Mouse (Mus musculus) hindbrain, postnatal 0 days (tissue): Measurements from ENCODE around the gene Ncbp3. TPM values are rescaled to one million over a fixed set of nuclear protein-coding genes. Genes with fewer than 3 reads are reported as not detected.

ENCODE experiments used
- ATAC-seq: fragments of 200-750 bp; cut with Nextera tagmentation; 2 replicates; pipeline ENCODE4 v1.8.0; 2017; ENCODE audit warnings: mild to moderate bottlenecking, moderate TSS enrichment, moderate library complexity
- DNase-seq: peaks from one replicate; pipeline ENCODE4 v3.0.0-alpha.2; 2015; ENCODE audit warnings: low spot score
- H3K27ac ChIP-seq: fragments of 300-500 bp; sonication (generic); 2 replicates; pipeline ENCODE4 v1.5.1; 2014; ENCODE audit warnings: mild to moderate bottlenecking
- H3K27me3 ChIP-seq: fragments of 300-500 bp; sonication (generic); 2 replicates; pipeline ENCODE4 v1.6.1; 2014; ENCODE audit warnings: low read length, mixed read lengths; ENCODE audit not compliant: insufficient read depth
- H3K36me3 ChIP-seq: fragments of 300-500 bp; sonication (generic); 2 replicates; pipeline ENCODE4 v1.6.1; 2014; ENCODE audit warnings: low read length, mixed read lengths; ENCODE audit not compliant: insufficient read depth
- H3K4me1 ChIP-seq: fragments of 300-500 bp; sonication (generic); 2 replicates; pipeline ENCODE4 v1.6.1; 2014; ENCODE audit warnings: antibody characterized with exemption, low read length, mixed read lengths; ENCODE audit not compliant: insufficient read depth
- H3K4me2 ChIP-seq: fragments of 300-500 bp; sonication (generic); 2 replicates; pipeline ENCODE4 v1.6.1; 2014; ENCODE audit warnings: low read depth, mild to moderate bottlenecking, low read length, moderate library complexity, mixed read lengths
- H3K4me3 ChIP-seq: fragments of 300-500 bp; sonication (generic); 2 replicates; pipeline ENCODE4 v1.5.1; 2014; ENCODE audit warnings: low read length
- H3K9ac ChIP-seq: fragments of 300-500 bp; sonication (generic); replicated peaks from 2 replicates; pipeline ENCODE4 v1.6.1; 2014; ENCODE audit warnings: mild to moderate bottlenecking, low read length, moderate library complexity, mixed read lengths
- H3K9me3 ChIP-seq: fragments of 300-500 bp; sonication (generic); 2 replicates; pipeline ENCODE4 v1.6.1; 2016; ENCODE audit warnings: low read length, mixed read lengths
- CTCF ChIP-seq: IDR thresholded peaks from 2 replicates; pipeline ENCODE4 v1.5.1; 2016; ENCODE audit warnings: antibody characterized with exemption, control low read depth, low read depth
- WGBS: fragments of 180-500 bp; shearing (Covaris S2); extraction: QIAGEN DNeasy Blood & Tissue Kit; methylation state at CpG from one replicate; pipeline ENCODE4 v1.1.7; 2014; 5-methylcytosine and 5-hydroxymethylcytosine counted together
- polyA plus RNA-seq: library from polyadenylated mRNA; unstranded; fragments of >200 nt; fragmentation: Nextera tagmentation; extraction: Ambion mirVana; gene quantifications from 2 replicates; pipeline ENCODE4 v1.2.1, GENCODE M21; 2015
- total RNA-seq: library from RNA; depleted of rRNA; stranded (reverse); fragments of >200 nt; gene quantifications from 2 replicates; pipeline ENCODE4 v1.2.3, GENCODE M21; 2014

The Ncbp3 gene
- total and polyA plus RNA-seq, 2 experiments from 2014 or later: 6.9 to 7.3 TPM

DNA sequence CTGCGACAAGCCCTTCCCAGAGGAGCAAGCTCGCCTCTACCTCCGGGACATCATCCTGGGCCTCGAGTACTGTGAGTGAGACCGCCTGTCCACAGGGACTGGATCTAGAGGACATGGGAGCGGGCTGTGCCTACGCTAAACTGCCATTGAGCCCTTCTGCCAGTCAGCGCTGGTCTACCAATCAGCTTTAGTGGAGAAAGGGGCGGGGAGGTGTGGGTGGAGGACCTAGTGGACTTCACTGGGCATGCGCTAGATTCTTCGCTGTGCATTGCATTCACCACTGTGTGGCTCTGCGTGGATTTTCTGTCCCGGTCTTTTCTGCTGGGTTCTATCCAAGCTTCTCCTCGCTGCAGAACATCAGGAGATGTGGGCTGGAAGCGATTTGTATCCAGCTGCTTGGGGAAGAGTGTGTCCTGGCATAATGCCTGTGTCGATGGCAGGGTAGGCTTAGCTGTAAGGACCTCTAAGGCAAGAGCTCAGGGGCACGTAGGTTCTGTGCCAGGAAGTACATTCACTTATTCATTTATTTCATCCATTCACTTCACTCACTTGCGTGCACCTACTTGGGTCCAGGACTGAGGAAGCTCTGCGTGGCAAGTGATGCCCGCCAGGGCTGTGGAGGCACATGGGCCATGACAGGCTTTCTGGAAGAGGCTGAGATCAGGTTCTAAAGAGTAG, 16.6 kb upstream of the Ncbp3 start:
- 16% methylated on average over 20 of the region's 20 CpGs for WGBS
- peak overlapping the region; percentile 70 for H3K27ac ChIP-seq
- DNase-seq (peak; percentile 96), ATAC-seq (peak; percentile 97)
- TF ChIP-seq CTCF: peak; percentile 48
- no peaks in the 10 kb centered on the region for H3K9me3 ChIP-seq
- peak overlapping the region; percentile 52 for H3K4me2 ChIP-seq
- H3K36me3 ChIP-seq: peaks cover 4% of the 10 kb centered on the region; the same call in 1 of the 2 replicates
- H3K4me3 ChIP-seq: peak overlapping the region; percentile 21
- H3K27me3 ChIP-seq: no peaks in the 10 kb centered on the region
- no peaks in the 10 kb centered on the region for H3K4me1 ChIP-seq
- H3K9ac ChIP-seq: 0 out of 2 replicates have a peak overlapping the region, but pooled peaks have one; percentile 22

DNA sequence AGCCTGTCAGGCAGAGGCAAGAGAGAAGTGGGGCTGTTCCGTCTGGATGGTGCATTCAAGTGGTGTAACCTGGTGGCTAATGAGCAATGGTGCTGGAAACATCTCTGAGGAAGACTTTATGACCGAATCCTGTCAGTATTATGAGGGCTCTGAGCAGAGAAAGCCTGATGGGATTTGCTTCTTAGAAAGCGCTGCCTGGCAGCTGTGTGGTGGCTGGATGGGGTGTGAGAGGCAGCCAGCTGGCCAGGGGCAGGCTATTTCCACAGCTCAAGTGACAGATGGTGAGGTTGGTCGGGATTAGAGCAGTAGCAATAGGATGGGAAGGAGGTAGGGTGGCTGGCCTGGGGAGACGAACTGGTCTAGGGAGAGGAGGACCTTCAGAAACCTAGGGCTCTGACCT, 16.0 kb upstream of the Ncbp3 start:
- Histone ChIP-seq H3K9me3 (no peaks in the 10 kb centered on the region), H3K4me3 (no peak overlapping the region), H3K9ac (0 out of 2 replicates have a peak overlapping the region, but pooled peaks have one; percentile 22), H3K4me1 (no peaks in the 10 kb centered on the region), H3K27me3 (no peaks in the 10 kb centered on the region), H3K27ac (peak overlapping the region; percentile 70; the same call in 1 of the 2 replicates), H3K4me2 (no peak overlapping the region), H3K36me3 (peaks cover 9% of the 10 kb centered on the region; the same call in 1 of the 2 replicates)
- DNase-seq: peak; percentile 47
- no peak for TF ChIP-seq CTCF
- no peak for ATAC-seq
- 45% methylated on average over 5 of the region's 5 CpGs for WGBS

DNA sequence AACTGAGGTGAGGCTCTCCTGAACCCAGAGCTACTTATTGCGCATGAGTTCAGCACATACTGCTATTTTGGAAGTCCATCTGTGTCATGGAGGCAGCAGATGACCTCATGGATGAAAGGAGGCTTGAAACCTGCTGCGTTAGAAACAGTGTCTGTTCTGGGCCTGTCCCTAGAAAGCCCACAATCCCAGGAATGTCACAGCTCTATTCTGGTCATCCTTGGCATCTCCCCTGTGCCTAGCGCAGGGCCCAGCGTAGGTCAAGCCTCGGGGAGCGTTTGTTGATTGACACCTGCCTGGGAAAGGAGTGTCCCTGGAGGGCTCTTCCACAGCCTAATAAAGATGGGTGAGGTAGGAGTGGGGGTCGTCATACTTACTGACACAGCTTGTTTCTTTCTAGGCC, 11.5 kb upstream of the Ncbp3 start:
- TF ChIP-seq CTCF: no peak
- H3K27me3 ChIP-seq: no peaks in the 10 kb centered on the region
- no peak overlapping the region for H3K4me2 ChIP-seq
- peaks cover 30% of the 10 kb centered on the region; the same call in 1 of the 2 replicates for H3K36me3 ChIP-seq
- no peaks in the 10 kb centered on the region for H3K9me3 ChIP-seq
- ATAC-seq: no peak
- H3K27ac ChIP-seq: no peak overlapping the region
- H3K4me3 ChIP-seq: no peak overlapping the region
- H3K4me1 ChIP-seq: no peaks in the 10 kb centered on the region
- 84% methylated on average over 7 of the region's 7 CpGs for WGBS
- no peak for DNase-seq
- no peak overlapping the region for H3K9ac ChIP-seq

DNA sequence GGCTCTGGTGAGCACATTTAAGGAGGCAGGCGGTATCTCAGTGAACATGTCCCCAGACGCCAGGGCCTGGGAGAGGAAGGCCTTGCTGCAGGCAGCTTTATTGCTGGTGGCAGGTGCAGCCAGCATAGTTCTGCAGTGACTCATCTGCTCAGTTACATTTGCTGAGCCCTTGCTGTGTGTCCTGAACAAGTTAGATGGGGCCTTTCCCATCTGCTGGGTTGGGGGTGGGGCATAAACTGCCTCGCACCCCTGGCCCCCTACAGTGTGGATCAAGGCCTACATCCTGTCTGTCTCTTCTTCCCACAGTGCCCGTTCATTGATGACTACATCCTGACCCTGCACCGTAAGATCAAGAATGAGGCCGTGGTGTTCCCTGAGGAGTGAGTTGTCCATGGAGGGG, 10.7 kb upstream of the Ncbp3 start:
- no peak for ATAC-seq
- TF ChIP-seq CTCF: no peak
- Histone ChIP-seq H3K4me3 (no peak overlapping the region), H3K4me2 (no peak overlapping the region), H3K27ac (no peak overlapping the region), H3K9me3 (no peaks in the 10 kb centered on the region), H3K27me3 (no peaks in the 10 kb centered on the region), H3K9ac (no peak overlapping the region), H3K4me1 (no peaks in the 10 kb centered on the region), H3K36me3 (peaks cover 32% of the 10 kb centered on the region; the same call in 1 of the 2 replicates)
- no peak for DNase-seq
- 63% methylated on average over 6 of the region's 6 CpGs for WGBS

DNA sequence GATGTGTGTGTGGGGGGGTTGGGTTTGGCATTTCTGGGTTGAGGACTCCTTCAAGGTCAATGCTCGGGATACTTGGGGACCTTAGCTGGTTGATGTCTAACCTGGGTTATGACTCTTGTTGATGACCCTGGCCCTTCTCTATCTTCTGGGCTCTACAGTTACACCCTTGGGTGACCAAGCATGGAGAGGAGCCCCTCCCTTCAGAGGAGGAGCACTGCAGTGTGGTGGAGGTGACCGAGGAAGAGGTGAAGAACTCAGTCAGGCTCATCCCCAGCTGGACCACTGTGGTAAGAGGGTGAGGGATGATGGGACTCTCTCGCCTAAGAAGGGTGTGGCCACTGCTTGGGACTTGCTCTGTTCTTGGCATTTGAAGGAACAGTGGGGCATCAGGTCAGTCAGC, 9.9 kb upstream of the Ncbp3 start:
- no peaks in the 10 kb centered on the region for H3K4me1 ChIP-seq
- no peak for ATAC-seq

DNA sequence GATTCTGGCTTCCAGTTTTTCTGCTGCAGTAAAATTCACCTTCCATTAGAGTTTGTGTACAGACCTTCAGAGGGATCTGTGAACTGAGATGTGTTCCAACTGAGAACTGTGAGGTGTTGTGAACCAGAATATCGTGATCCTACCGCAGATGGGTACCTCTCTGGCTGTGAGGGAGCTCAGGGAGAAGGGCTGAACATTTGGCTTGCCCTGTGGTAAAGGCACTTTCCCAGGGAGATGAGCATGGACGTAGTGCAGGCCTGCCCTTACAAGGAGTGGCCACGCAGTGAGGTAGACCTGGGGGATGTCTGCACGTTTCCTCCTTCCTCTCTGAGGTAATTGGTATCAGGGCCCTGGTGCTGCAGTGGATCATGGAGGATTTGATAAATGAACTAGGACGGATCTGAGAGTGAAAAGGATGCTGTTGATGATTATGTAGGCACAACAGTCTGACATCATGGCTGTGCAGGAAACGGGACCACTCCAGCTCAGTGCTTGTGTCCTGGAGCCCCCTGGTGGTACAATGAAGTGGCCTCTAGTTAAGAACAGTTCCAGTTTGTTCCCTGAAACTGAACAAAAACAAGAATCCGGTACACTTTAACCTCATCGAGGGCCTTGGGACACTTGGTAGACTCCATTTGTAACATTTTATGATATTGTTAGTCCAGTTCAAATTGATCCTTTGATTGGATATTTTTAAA, 8.3 kb upstream of the Ncbp3 start:
- H3K27ac ChIP-seq: no peak overlapping the region
- H3K9me3 ChIP-seq: no peaks in the 10 kb centered on the region
- no peaks in the 10 kb centered on the region for H3K27me3 ChIP-seq
- H3K36me3 ChIP-seq: peaks cover 28% of the 10 kb centered on the region; the same call in 1 of the 2 replicates
- TF ChIP-seq CTCF: peak; percentile 89
- WGBS: 63% methylated on average over 9 of the region's 9 CpGs
- H3K4me3 ChIP-seq: no peak overlapping the region
- H3K4me1 ChIP-seq: no peaks in the 10 kb centered on the region
- H3K4me2 ChIP-seq: no peak overlapping the region
- peak; percentile 75 for ATAC-seq
- DNase-seq: peak; percentile 86
- no peak overlapping the region for H3K9ac ChIP-seq

More for the DNA sequence above, 9.9 kb upstream of the Ncbp3 start:
- no peaks in the 10 kb centered on the region for H3K9me3 ChIP-seq
- H3K27me3 ChIP-seq: no peaks in the 10 kb centered on the region
- no peak overlapping the region for H3K9ac ChIP-seq
- WGBS: 87% methylated on average over 3 of the region's 3 CpGs
- peaks cover 32% of the 10 kb centered on the region; the same call in 1 of the 2 replicates for H3K36me3 ChIP-seq
- no peak for DNase-seq
- no peak overlapping the region for H3K4me2 ChIP-seq
- no peak overlapping the region for H3K4me3 ChIP-seq
- H3K27ac ChIP-seq: no peak overlapping the region
- TF ChIP-seq CTCF: no peak
